Mouse (Mus musculus): Measurements from ENCODE around the gene Ankrd16.

Ankrd16 gene

DNA sequence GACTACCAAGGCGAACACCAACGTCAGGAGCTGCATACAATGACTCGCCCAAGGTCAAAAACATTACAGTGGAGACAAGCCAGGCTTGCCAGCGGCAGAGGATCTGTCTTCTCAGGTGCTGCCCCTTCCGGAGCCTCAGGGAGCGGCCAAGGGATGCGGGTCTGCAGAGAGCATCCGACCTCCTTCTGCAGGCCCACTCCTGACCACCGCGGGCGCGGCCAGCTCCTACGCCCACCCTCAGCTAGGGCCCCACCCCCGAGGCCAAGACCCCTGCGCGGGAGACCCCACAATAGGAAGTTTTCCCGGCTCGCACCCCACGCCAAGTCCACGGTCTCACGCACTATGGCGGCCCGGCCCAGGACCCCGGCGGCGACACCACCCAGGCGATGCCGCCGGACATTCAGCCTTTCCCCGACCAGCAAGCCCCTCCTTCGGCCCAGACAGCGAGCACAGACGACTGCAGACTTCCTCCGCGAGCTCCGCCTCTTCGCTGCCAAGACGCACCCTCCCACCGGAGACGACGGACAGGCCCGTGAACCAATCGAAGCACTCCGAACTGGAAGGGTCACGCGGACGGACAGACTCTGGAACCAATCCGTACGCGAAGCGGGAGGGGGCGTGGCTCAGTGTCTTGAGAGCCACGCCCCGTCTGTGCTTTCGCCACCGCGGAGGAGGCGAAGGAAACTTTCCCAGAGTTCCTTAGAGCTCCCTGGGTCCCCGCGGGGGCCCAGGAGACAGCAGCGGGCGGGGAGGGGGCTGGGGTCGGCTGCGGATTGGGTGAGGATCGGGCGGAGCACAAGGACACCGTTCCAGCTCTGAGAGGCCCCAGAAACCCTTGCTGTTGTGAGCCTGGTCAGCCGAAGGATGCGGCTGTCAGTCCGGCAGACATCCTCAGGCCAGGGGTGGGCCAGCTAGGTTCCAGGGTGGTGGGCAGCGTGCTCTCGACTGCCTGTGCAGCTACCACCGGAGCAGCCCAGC is at the start of gene Ankrd16, which contains the start of gene Fbh1:
TSS of gene Ankrd16 (plus strand) at position 786 of the 978 bp plus-strand sequence.
TSS of gene Fbh1 (minus strand) at position 492 of the 978 bp plus-strand sequence.
- DNase-seq = peak; percentile 100

GRCm38 (mm10) chr2:11729091-11729490 is 48.6 kb upstream of the Ankrd16 start:
- DNase-seq = no peak

DNA sequence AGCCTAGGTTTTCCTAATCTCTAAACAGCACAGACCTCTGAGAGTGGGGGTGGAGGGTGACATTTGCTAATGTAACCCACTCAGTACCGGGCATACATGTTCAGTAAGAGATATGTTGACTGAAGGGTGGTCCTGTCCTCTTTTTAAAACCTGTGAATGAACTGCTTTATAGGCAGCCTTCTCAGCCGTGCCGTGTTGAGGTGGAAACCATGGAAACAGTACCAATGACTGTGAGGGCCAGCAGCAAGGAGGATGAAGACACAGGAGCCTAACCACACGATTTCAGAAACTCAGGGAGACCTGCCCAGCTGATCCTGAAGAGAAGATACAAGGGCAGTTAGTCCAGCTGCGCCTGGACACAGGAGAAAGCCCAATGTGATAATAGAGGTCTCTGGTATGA is 44.7 kb upstream of the Ankrd16 start:
- DNase-seq = no peak

DNA sequence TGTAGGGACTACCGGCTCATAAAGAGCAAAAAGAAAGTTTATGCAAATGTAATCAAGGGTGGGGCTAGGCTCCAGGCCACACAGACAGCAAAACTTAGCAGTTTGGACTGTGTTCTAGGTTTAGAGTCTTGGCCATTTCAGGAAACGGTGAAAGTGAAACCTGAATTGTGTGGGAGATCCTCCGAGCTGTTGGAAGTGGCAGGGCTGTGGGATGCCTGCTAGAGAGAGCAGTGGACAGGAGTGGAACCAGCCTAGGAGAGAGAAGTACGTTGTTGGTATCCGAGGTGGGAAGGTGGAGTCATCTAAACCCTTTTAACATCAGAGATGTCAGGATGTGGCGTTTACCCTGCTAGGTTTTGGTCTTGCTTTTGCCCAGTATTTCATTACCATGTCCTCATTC is 41.8 kb upstream of the Ankrd16 start:
- DNase-seq = no peak

- no peak for DNase-seq
Measured at GRCm38 (mm10) chr2:11738794-11739193, 38.9 kb upstream of the Ankrd16 start.

DNA sequence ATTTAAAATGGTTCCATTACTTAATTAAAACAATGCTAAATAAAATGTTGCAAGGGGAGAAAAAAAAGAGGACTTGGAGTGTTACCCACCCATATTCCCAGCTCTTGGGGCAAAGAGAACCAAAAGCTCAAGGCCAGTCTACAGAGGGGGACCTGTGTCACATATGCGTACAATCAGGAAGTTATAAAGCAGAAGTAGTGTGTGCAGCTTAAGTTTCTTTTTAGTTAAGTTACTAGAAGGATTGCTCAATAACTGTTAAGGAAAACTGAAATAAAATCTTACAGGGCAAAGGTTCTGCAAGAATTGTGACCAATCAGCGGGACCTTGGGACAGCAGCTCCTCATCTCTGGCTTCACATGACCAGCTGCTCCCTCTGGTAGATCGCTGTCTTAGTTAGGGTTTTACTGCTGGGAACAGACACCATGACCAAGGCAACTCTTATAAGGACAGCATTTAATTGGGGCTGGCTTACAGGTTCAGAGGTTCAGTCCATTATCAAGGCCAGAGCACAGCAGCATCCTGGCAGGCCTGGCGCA is 38.1 kb upstream of the Ankrd16 start:
- DNase-seq = no peak

- DNase-seq = no peak
Measured at GRCm38 (mm10) chr2:11762541-11762940, 15.1 kb upstream of the Ankrd16 start.

DNA sequence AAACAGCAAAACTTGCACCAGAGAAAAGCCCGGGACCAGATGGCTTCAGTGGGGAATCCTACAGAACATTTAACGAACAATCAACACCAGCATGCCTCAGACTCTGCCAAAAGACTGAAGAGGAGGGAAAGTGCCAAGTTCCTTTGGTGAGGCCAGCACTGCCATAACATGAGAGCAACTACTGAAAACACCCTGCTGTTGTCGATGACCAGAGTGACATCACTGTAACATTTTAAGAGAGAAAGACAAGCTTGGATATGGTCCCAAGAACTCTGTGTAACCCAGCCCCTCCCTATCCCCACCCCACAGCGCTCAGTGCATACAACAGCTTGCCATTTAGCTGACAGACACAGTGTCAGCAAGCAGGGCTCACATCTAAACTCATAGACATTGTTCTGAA is 12.0 kb upstream of the Ankrd16 start:
- no peak for DNase-seq

GRCm38 (mm10) chr2:11766485-11767160 is 11.1 kb upstream of the Ankrd16 start:
- DNase-seq = no peak

DNA sequence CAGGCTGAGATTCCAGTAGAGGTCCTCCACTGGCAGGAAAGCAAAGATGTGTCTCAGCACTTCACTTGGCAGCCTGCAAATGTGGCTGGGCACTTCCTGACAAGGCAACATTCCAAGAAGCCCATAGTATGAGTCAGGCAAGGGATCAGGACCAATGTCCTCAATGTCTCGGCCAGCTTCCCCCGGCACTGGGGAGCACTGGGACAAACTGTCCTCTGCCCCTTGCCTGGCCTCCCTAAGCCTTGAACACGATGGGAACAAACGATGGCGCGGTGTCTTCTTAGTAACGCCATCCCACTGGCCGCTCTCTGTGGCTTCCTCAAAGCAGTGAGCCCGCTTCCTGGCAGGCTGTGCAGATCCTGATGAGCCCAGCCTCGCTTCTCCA is 10.5 kb upstream of the Ankrd16 start:
- no peak for DNase-seq

DNA sequence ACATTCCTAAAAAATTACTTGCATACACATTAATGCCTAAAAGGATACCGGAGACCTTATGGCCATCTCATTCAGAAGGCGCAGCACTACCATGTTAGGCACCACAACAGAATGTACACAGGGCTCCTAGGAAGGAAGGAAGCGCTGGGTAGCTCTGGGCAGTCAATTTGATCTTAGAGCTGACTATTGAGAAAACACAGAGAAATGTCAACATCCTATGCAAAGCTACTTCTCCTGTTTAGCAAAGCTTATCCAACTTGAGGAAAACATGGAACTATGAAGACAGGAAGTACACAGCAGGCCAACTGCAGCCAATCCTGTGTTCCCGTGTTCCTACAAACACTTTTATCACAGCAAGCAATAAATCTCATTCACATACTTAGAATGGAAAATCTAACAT is 6.0 kb upstream of the Ankrd16 start:
- no peak for DNase-seq

GRCm38 (mm10) chr2:11772401-11772800 is 5.3 kb upstream of the Ankrd16 start:
- no peak for DNase-seq

DNA sequence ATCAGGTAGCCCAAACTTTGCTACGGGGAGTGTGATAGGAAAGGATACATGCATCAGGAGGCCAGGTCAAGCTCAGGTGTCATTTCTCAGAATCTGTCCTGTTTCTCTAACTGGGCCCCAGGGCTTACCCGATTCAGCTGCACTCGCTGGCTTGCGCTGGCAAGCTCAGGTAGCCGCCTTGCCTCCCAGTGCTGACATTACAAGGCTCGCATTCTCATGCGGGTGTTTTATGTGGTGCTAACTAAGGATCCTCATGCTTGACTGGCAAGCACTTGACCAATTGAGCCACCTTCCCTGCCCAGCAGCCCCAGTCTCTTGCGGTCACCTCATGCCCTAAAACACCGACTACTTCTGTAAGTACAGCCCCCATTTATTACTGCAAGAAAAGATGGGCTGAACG is 3.2 kb upstream of the Ankrd16 start:
- no peak for DNase-seq

- no peak for DNase-seq
Measured at GRCm38 (mm10) chr2:11775121-11775520, 2.6 kb upstream of the Ankrd16 start.

DNA sequence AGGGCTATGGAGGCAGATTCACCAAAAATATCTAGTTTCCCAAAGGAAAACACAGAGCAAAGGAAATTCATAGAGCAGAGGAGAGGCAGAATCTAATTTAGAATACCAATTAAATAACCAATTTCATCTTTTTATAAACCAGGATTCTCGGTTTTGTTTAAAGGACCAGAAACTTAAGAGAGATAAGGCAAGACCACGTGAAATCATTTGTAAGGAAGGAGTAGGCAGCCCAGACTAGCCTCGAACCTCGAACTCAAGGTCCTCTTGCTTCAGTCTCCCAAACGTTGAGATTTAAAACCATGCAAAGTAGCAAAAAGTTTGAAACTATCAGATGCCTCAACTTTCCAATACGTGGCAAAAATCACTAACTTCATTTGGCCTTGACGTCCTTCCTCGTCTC is 1.3 kb upstream of the Ankrd16 start:
- no peak for DNase-seq

- DNase-seq = peak; percentile 76 to 84
Measured at GRCm38 (mm10) chr2:11778087-11778823, 579 bp downstream of the Ankrd16 start.

DNA sequence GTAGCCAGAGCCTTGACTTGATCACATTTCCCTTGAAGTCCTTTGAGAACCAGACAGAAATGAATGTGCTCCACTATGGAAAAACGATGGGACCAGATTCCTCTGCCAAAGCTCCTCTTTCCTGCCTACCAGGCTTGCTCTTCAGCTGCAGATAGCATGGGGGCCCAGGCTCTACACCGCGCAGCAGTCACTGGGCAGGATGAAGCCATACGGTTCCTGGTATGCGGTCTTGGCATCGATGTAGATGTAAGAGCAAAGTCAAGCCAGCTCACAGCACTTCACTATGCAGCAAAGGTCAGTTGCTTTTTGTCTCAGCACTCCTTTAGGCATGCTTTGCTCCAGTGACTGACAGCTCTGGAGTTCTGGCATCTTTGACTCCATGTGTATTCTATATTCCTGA is 6.5 kb downstream of the Ankrd16 start:
- DNase-seq = no peak

DNA sequence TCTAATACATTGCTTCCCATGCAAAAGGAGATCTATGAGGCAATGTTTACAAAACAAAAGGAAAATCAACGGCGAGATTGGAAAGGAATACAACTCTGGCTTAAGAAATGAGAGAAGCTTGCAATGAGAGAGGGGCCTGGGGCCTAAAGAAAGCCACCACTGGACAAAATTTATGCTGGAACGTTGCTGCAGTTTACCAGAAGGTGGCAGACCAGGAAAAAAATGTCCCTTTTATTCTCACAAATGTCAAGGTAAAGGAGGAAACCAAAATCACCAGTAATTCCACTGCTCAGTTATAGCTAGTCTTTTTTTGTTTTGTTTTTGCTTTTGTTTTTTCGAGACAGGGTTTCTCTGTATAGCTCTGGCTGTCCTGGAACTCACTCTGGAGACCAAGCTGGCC is 17.0 kb downstream of the Ankrd16 start:
- no peak for DNase-seq

GRCm38 (mm10) chr2:11797930-11798364 is 20.3 kb downstream of the Ankrd16 start:
- no peak for DNase-seq

DNA sequence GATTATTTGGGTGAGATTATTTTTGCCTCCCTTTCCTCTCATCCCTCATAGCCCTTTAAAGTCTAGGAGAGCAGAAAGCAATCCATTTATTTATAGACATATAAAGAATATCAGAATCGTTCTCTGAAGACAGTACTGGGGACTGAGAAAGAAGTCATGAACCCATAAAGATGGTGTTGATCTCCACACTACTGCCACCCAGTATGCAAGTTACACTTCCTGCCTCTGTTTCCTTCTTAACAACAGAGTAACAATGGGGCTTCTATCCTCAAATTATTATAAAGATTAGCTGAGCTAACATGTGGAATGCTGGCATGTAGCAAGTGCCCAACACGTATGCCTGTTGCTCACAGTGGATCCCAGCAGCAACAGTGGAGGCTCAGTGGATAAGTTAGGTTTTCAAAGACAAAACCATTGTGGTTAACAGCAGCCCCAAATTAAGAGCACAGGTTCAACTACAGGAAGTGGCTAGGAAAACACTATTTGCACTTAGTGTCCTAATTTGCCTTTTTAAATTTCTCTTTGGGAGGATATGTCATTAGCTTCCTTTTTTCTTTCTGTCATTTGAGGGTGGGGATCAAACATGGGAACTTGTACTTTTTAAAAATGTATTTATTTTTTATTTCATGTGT is 23.7 kb downstream of the Ankrd16 start:
- DNase-seq = no peak

All from spleen, adult 18-20 months (tissue).